Mouse (Mus musculus) telencephalon, adult 2 months (tissue): ENCODE measurements around the gene Ankrd39.
"Not testable (repeated sequence)": the region's sequence is repeated elsewhere in the genome, so short reads cannot be mapped to it uniquely, and the experiment has no call there.

Experiments
- DNase-seq: peaks from one replicate; pipeline ENCODE4 v3.0.0-alpha.2; 2011; ENCODE audit warnings: low read depth, low spot score

Gene Ankrd39

GRCm38 (mm10) chr1:36551904-36552303 lies 4.7 kb upstream of the Ankrd39 start:
- no peak for DNase-seq

- no peak for DNase-seq
These were observed 3.0 kb upstream of the Ankrd39 start for GRCm38 (mm10) chr1:36550075-36550863.

- no peak for DNase-seq
These were observed 2.2 kb upstream of the Ankrd39 start for GRCm38 (mm10) chr1:36549491-36549890.

GRCm38 (mm10) chr1:36548771-36549170 lies 1.5 kb upstream of the Ankrd39 start:
- DNase-seq: no peak

GRCm38 (mm10) chr1:36547981-36548598 lies 845 bp upstream of the Ankrd39 start:
- no peak for DNase-seq

GRCm38 (mm10) chr1:36545845-36546600 lies 1.2 kb downstream of the Ankrd39 start:
- no peak for DNase-seq

GRCm38 (mm10) chr1:36545382-36545781 lies 1.9 kb downstream of the Ankrd39 start:
- DNase-seq: no peak

- DNase-seq: no peak
These were observed 4.3 kb downstream of the Ankrd39 start for GRCm38 (mm10) chr1:36542925-36543324.

GRCm38 (mm10) chr1:36541844-36542243 lies 5.4 kb downstream of the Ankrd39 start:
- DNase-seq: no peak

- DNase-seq: no peak
These were observed 6.4 kb downstream of the Ankrd39 start for GRCm38 (mm10) chr1:36540807-36541206.

GRCm38 (mm10) chr1:36540132-36540531 lies 7.1 kb downstream of the Ankrd39 start:
- DNase-seq: no peak

- no peak for DNase-seq
These were observed 8.1 kb downstream of the Ankrd39 start, which contains the start of gene Gm42417 for GRCm38 (mm10) chr1:36539186-36539585. TSS of gene Gm42417 (minus strand) at chr1:36539429.

- DNase-seq: no peak
These were observed 8.5 kb downstream of the Ankrd39 start for GRCm38 (mm10) chr1:36538727-36539126.

GRCm38 (mm10) chr1:36536783-36537182 lies 10.5 kb downstream of the Ankrd39 start, which contains the start of gene Ankrd23:
TSS of gene Ankrd23 (minus strand) at chr1:36536883.
- not testable (repeated sequence) for DNase-seq

- DNase-seq: no peak
These were observed 10.9 kb downstream of the Ankrd39 start for GRCm38 (mm10) chr1:36536397-36536728.

- DNase-seq: no peak
These were observed 11.5 kb downstream of the Ankrd39 start for GRCm38 (mm10) chr1:36535477-36536396.

GRCm38 (mm10) chr1:36534595-36535058 lies 12.6 kb downstream of the Ankrd39 start:
- no peak for DNase-seq

GRCm38 (mm10) chr1:36533546-36533945 lies 13.7 kb downstream of the Ankrd39 start:
- no peak for DNase-seq

- no peak for DNase-seq
These were observed 15.8 kb downstream of the Ankrd39 start for GRCm38 (mm10) chr1:36531461-36531860.

- DNase-seq: no peak
These were observed 16.3 kb downstream of the Ankrd39 start for GRCm38 (mm10) chr1:36530962-36531361.

- no peak for DNase-seq
These were observed 16.8 kb downstream of the Ankrd39 start for GRCm38 (mm10) chr1:36530485-36530884.
